Mouse (Mus musculus): Measurements from ENCODE around the gene Ldlr. TPM values are rescaled to one million over a fixed set of nuclear protein-coding genes. Genes with fewer than 3 reads are reported as not detected.

Ldlr gene
- total RNA-seq, 2 experiments from 2014 or later, result 20.2 to 21.0 TPM

- DNase-seq (ENCODE audit: low spot score in 2 of 2), result no peak
Observed at GRCm38 (mm10) chr9:21725224-21726121, 2.2 kb downstream of the Ldlr start.

DNA sequence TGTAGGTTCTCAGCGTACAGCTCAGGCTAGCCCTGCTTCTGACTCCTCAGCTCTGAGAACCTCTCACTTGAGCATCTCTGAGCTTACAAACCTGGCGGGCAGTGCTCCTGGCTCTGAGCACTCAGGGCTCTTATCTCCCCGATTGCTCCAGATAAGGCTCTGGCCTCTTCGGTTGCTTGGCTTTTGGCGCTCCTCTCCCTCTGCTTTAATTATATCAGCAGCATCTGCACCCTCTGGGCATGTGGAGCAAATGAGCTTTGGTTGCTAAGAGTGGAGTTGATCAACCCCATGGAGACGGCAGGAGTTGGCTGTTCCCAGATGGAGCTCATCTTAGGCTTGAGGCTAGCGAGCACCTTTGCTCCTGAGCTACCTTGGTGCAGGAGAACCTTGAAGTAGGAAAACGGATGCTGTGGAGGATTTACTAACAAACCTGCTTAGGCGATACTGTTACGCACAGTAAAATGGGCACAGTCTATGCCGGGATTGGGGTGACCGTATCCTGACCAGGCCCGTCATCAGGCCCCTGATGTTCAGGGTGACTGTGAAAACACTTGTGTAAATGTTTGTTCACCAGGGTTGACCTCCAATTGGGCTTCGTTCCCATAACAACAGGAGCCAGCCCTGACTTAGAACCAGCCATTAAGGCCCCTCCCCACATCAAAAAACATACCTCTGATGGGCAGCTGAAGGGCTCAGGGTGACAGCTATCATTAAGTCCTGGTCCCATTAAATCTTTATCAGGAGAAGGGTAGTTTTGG, 3.1 kb downstream of the Ldlr start:
- peak in 1 of 2 experiments; percentile 50 for DNase-seq (ENCODE audit: low spot score in 2 of 2)

- no peak for DNase-seq (ENCODE audit: low spot score in 2 of 2)
Observed at GRCm38 (mm10) chr9:21728261-21728832, 5.1 kb downstream of the Ldlr start.

- DNase-seq (ENCODE audit: low spot score in 2 of 2), result no peak
Observed at GRCm38 (mm10) chr9:21729264-21729663, 6.0 kb downstream of the Ldlr start.

DNA sequence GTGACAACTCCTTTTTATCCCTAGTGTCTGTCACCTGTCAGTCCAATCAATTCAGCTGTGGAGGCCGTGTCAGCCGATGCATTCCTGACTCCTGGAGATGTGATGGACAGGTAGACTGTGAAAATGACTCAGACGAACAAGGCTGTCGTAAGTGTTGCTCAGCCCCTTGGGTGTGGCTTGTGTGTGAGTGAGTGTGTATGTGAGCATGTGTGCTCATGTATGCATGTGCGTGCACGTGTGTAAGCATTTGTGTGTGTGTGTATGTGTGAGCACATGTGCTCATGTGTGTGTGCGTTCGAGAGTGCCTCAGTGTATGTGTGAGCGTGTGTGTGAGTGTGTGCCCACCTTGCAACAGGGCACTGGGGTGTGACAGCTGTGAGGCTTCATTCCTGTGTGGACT, 9.0 kb downstream of the Ldlr start:
- no peak for DNase-seq (ENCODE audit: low spot score in 2 of 2)

DNA sequence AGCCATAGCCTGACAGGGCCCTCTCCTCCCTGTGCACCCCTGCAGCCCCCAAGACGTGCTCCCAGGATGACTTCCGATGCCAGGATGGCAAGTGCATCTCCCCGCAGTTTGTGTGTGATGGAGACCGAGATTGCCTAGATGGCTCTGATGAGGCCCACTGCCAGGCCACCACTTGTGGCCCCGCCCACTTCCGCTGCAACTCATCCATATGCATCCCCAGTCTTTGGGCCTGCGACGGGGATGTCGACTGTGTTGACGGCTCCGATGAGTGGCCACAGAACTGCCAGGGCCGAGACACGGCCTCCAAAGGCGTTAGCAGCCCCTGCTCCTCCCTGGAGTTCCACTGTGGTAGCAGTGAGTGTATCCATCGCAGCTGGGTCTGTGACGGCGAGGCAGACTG, 10.2 kb downstream of the Ldlr start:
- no peak for DNase-seq (ENCODE audit: low spot score in 2 of 2)

GRCm38 (mm10) chr9:21733989-21734388, 10.7 kb downstream of the Ldlr start:
- DNase-seq (ENCODE audit: low spot score in 2 of 2), result no peak

DNA sequence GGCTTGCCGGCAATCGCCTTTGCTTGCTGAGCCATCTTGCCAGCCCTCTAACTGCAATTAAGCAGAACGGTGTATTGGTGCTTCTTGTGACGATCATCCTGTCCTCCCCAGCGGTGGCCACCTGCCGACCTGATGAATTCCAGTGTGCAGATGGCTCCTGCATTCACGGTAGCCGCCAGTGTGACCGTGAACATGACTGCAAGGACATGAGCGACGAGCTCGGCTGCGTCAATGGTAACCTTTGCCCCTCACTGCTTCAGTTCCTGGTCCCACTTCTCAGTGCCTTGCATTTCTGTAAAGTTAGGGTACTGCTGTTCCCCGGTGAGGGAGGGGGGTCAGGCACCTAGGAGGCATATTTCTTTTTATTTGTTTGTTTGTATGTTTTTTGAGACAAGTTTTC, 11.8 kb downstream of the Ldlr start:
- no peak for DNase-seq (ENCODE audit: low spot score in 2 of 2)

GRCm38 (mm10) chr9:21736580-21736979, 13.3 kb downstream of the Ldlr start:
- no peak for DNase-seq (ENCODE audit: low spot score in 2 of 2)

DNA sequence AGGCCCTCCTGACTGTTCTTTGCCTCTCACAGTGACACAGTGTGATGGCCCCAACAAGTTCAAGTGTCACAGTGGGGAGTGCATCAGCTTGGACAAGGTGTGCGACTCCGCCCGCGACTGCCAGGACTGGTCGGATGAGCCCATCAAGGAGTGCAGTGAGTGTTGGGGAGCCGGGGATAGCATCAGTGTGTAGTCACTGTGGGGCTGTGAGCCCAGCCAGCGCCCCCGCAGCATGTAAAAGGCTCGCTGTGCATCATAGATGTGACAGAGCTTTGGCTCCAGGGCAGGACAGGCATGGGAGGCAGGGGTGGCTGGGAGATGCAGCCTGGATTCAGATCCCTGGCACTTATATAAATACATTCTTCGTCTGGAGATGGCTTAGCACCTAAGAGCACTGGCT, 13.9 kb downstream of the Ldlr start:
- DNase-seq (ENCODE audit: low spot score in 2 of 2), result no peak

DNA sequence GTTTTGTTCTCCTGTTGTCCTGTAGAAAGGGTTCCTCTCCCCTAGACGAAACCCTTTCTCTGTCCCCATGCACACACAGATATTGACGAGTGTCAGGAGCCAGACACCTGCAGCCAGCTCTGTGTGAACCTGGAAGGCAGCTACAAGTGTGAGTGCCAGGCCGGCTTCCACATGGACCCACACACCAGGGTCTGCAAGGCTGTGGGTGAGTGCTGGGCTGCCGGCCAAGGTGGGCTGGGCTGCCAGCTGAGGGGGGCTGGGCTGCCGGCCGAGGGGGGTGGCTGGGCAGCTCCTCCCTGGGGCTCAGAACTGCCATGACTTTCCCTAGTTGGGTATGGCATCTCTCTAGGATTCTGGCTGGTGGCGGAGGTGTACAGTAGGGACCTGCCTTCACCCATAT, 15.5 kb downstream of the Ldlr start:
- DNase-seq (ENCODE audit: low spot score in 2 of 2), result no peak

GRCm38 (mm10) chr9:21740427-21740826, 17.1 kb downstream of the Ldlr start:
- DNase-seq (ENCODE audit: low spot score in 2 of 2), result no peak

DNA sequence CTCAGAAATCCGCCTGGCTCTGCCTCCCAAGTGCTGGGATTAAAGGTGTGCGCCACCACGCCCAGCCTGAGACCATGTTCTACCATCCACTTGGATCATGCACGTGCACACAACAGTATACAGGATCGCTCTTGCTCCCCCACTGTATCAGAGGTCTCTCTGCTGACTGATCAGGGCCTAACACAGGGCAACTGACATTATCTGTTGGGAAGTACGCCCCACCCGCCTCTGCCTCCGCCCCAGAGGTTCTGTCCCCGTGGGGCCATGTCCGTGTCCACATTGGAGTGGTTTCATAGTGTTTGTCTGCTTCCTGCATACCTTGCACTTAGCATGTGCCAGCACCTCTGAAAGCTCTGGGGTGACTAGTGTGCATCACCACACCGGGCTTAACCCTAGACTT, 18.2 kb downstream of the Ldlr start:
- DNase-seq (ENCODE audit: low spot score in 2 of 2), result no peak

DNA sequence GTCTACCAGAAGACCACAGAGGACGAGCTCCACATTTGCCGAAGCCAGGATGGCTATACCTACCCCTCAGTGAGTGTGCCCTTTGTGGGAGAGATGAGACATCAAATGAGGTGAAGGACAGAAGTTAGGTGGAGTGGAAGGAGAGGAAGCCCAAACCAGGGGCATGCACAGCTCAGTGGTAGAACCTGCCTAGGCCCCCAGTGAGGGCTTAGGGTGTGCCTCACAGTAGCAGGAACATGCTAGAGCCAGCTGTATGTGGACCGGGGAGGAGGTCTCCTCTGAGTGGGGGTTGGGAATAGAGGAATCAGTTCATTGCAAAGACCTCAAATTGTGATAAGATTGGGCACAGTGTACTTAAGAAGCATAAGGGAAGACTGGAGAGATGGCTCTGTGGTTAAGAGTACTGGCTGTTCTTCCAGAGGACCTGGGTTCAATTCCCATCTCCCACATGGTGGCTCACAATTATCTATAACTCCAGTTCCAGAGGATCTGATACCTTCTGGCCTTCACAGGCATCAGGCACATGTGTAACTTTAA, 24.0 kb downstream of the Ldlr start:
- no peak for DNase-seq (ENCODE audit: low spot score in 2 of 2)

GRCm38 (mm10) chr9:21748033-21748432, 24.8 kb downstream of the Ldlr start:
- DNase-seq (ENCODE audit: low spot score in 2 of 2), result no peak

GRCm38 (mm10) chr9:21748491-21748890, 25.2 kb downstream of the Ldlr start:
- no peak for DNase-seq (ENCODE audit: low spot score in 2 of 2)

GRCm38 (mm10) chr9:21749382-21750118, 26.3 kb downstream of the Ldlr start:
- DNase-seq (ENCODE audit: low spot score in 2 of 2), result no peak

DNA sequence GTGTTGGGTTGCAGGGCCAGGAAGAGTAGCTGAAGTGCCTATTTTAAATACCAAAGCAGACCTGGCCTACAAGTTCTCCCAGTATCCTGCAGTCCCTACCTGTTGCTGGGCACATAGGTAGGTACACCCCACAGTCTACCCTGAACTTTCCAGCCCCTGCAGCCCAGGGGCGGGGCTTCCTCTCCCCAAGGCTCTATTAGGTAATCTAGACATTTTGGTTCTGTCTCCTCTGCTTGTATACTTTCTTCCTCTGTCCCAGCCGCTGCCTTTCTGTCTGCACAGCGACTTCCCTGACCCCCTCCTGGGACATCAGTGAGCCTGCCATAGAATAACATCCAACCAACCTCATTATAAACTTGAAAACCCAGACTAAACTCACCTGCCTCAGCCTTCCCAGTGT, 27.1 kb downstream of the Ldlr start:
- DNase-seq (ENCODE audit: low spot score in 2 of 2), result no peak

DNA sequence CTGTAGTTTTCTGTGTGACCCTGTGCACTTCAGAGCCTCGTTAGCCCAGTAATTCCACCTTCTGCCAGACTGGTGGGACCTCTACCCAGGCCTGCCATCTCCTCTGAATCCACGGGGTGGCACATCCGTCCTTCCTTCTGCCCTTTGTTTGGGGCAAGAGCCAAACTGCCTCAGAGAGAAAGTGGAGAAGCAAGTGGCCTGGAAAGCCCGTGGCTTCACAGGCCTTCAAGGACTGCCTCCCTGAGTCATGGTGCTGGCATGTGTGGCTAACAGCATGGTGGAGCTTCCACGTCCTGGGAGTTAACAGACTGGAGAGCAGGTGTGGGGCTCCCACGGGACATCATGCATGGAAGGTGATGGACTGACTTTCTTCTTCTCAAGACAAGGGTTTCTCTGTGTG, 28.1 kb downstream of the Ldlr start:
- DNase-seq (ENCODE audit: low spot score in 2 of 2), result no peak

DNA sequence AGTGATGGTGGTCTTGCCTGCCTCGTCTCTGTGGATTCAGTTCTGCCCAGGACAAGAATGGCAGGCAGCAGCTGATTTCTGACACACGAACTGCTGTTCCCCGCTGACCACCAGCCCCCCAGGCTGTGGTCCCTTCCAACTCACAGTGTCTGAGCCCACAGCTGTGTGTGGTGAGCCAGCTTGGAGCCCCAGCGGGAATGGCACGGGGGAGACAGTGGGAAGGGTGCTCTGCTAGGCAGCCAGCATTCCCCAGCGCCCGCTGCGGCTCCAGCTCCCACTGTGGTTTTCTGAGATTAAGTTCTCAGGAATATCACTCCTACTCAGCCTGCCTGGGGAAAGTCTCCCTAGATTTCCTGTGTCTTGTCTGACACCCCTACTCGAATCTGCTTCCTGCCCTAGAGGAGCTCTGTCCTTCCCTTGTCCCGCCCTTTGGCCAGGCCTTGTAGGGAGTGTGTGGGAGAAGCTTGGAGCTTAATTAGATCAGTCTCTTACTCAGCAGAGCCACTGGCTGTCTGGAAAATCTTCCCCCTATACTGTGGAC, 29.0 kb downstream of the Ldlr start:
- no peak for DNase-seq (ENCODE audit: low spot score in 2 of 2)

DNA sequence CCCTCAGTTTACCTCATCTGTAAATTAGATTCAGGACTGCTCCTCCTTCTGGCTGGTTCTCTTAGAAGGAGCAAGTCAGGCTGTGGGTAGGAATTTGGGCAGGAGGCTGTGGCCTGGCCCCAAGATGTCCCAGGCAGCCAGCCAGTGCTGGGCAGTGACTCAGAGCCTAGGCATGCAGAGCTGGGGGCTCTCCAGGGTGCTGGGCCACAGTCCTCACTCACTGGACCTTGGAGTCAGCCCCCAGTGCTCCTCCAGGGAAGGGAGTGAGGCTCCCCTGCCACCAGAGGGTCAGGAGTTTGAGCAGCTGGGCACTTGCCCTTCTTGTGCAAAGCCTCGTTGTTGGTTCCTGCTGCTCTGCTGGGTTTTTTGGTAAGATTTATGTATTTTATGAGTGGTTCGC, 30.7 kb downstream of the Ldlr start:
- peak in 1 of 2 experiments; percentile 53 for DNase-seq (ENCODE audit: low spot score in 2 of 2)
